Mouse (Mus musculus): Measurements from ENCODE around the gene Dysf. TPM values are rescaled to one million over a fixed set of nuclear protein-coding genes. Genes with fewer than 3 reads are reported as not detected.

Dysf gene
- polyA plus RNA-seq, 1 experiment from 2014 or later, result 2.5 TPM

Other genes with a start within 250 kb of the Dysf start
- 0.21 and 0.27 TPM in 2 replicates for gene Ankrd53, start 245.9 kb upstream of the Dysf start, polyA plus RNA-seq (2015; fragmentation: Nextera tagmentation; extraction: Ambion mirVana)
- 61.4 and 73.5 TPM in 2 replicates for gene Tex261, start 232.8 kb upstream of the Dysf start, polyA plus RNA-seq (2015; fragmentation: Nextera tagmentation; extraction: Ambion mirVana)
- 115 and 116 TPM in 2 replicates for gene Nagk, start 213.6 kb upstream of the Dysf start, polyA plus RNA-seq (2015; fragmentation: Nextera tagmentation; extraction: Ambion mirVana)
- gene Paip2b, start 176.8 kb upstream of the Dysf start, polyA plus RNA-seq (2015; fragmentation: Nextera tagmentation; extraction: Ambion mirVana), result 26.1 and 27.1 TPM in 2 replicates
- gene Zfp638, start 141.5 kb upstream of the Dysf start, polyA plus RNA-seq (2015; fragmentation: Nextera tagmentation; extraction: Ambion mirVana), result 65.4 and 74.5 TPM in 2 replicates